ENCODE assay signal across 14 mouse cellular contexts in the genomic region with DNA sequence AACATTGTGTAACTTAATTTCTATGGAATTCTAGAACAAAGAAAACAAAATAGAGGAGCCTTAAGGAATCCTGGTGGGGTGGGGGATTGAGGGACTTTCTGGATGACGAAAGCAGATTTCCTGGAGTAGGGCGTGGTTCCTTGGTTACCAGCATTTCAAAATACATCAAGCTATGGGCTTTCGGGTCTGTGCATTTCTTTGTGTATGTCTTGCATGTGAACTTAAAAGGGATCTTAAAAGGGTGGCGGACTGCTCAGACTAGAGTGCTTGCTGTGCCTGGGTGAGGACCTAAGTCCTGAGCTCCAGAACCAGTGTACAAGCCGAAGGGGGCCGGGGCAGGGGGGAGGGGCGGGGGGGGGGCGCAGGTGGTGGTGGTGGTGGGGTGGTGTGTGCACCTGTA.
A peak's percentile ranks its signal among the peaks of the same experiment; 100 is the strongest.
DNase-seq lines count a peak whose midpoint lies in the region; ATAC-seq and TF ChIP-seq lines count a peak whose summit lies in the region.
"Had no signal": no experiment of that assay in that cellular context is flagged by ENCODE, and none has a peak within 500 bp of the region (broad histone marks: within the 10 kb centered on the region; RNA-seq: fewer than 3 reads in every experiment).

No protein-coding gene starts in this region.

- 48% methylated on average over 6 of the region's 8 CpGs for WGBS in forebrain, postnatal 0 days
- WGBS in forebrain, embryonic 15.5 days = 64% methylated on average over 8 of the region's 8 CpGs
- WGBS in neural tube, embryonic 12.5 days = 79% methylated on average over 7 of the region's 8 CpGs
- WGBS in hindbrain, embryonic 15.5 days = 61% methylated on average over 8 of the region's 8 CpGs
- 64% methylated on average over 7 of the region's 8 CpGs for WGBS in neural tube, embryonic 15.5 days

- no peak for TF ChIP-seq CTCF in forebrain, postnatal 0 days (IDR thresholded peaks at IDR 0.05; ENCODE audit: low read depth)

- H3K4me2 ChIP-seq in forebrain, postnatal 0 days (ENCODE audit: low read depth) = 0 out of 2 replicates have a peak overlapping the region, but pooled peaks have one; percentile 24
- H3K4me2 ChIP-seq in forebrain, embryonic 15.5 days (replicated peaks) = no peak overlapping the region
- no peak overlapping the region for H3K4me2 ChIP-seq in neural tube, embryonic 12.5 days (replicated peaks)
- peak overlapping the region; percentile 7 for H3K4me2 ChIP-seq in hindbrain, embryonic 15.5 days
- H3K4me2 ChIP-seq in neural tube, embryonic 15.5 days = no peak overlapping the region
- H3K4me2 ChIP-seq: liver, embryonic 11.5 days had no signal

- H3K9ac ChIP-seq in forebrain, postnatal 0 days = no peak overlapping the region
- no peak overlapping the region for H3K9ac ChIP-seq in forebrain, embryonic 15.5 days (replicated peaks)
- H3K9ac ChIP-seq in neural tube, embryonic 12.5 days = no peak overlapping the region
- no peak overlapping the region for H3K9ac ChIP-seq in hindbrain, embryonic 15.5 days
- no peak overlapping the region for H3K9ac ChIP-seq in neural tube, embryonic 15.5 days (replicated peaks)

- peak; percentile 59 for ATAC-seq in forebrain, postnatal 0 days
- no peak for ATAC-seq in forebrain, embryonic 15.5 days (replicated peaks)
- 0 out of 2 replicates have a peak, but pooled peaks have one; percentile 28 for ATAC-seq in neural tube, embryonic 12.5 days (ENCODE audit: low FRiP score, low read depth)
- ATAC-seq in hindbrain, embryonic 15.5 days (ENCODE audit: low FRiP score, low read depth) = 0 out of 2 replicates have a peak, but pooled peaks have one; percentile 24
- 0 out of 2 replicates have a peak, but pooled peaks have one; percentile 58 for ATAC-seq in neural tube, embryonic 15.5 days (ENCODE audit: low FRiP score)
- ATAC-seq: Patski had no signal

- H3K4me1 ChIP-seq in forebrain, postnatal 0 days (ENCODE audit: insufficient read depth) = no peaks in the 10 kb centered on the region
- H3K4me1 ChIP-seq in forebrain, embryonic 15.5 days = peaks cover 11% of the 10 kb centered on the region; the same call in 1 of the 2 replicates
- H3K4me1 ChIP-seq in neural tube, embryonic 12.5 days = peaks cover 27% of the 10 kb centered on the region
- peaks cover 24% of the 10 kb centered on the region for H3K4me1 ChIP-seq in hindbrain, embryonic 15.5 days (replicated peaks)
- peaks cover 19% of the 10 kb centered on the region for H3K4me1 ChIP-seq in neural tube, embryonic 15.5 days

- no peaks in the 10 kb centered on the region for H3K36me3 ChIP-seq in forebrain, postnatal 0 days (ENCODE audit: insufficient read depth)
- H3K36me3 ChIP-seq in forebrain, embryonic 15.5 days = no peaks in the 10 kb centered on the region
- H3K36me3 ChIP-seq in neural tube, embryonic 12.5 days = no peaks in the 10 kb centered on the region
- no peaks in the 10 kb centered on the region for H3K36me3 ChIP-seq in hindbrain, embryonic 15.5 days
- no peaks in the 10 kb centered on the region for H3K36me3 ChIP-seq in neural tube, embryonic 15.5 days

- no peaks in the 10 kb centered on the region for H3K27me3 ChIP-seq in forebrain, postnatal 0 days (ENCODE audit: insufficient read depth, low read length)
- H3K27me3 ChIP-seq in forebrain, embryonic 15.5 days = no peaks in the 10 kb centered on the region
- H3K27me3 ChIP-seq in neural tube, embryonic 12.5 days (replicated peaks) = no peaks in the 10 kb centered on the region
- no peaks in the 10 kb centered on the region for H3K27me3 ChIP-seq in hindbrain, embryonic 15.5 days
- no peaks in the 10 kb centered on the region for H3K27me3 ChIP-seq in neural tube, embryonic 15.5 days (replicated peaks)
- H3K27me3 ChIP-seq: Patski had no signal

- H3K9me3 ChIP-seq in forebrain, postnatal 0 days (ENCODE audit: low read length) = no peaks in the 10 kb centered on the region
- H3K9me3 ChIP-seq in forebrain, embryonic 15.5 days = no peaks in the 10 kb centered on the region
- no peaks in the 10 kb centered on the region for H3K9me3 ChIP-seq in neural tube, embryonic 12.5 days
- no peaks in the 10 kb centered on the region for H3K9me3 ChIP-seq in hindbrain, embryonic 15.5 days
- no peaks in the 10 kb centered on the region for H3K9me3 ChIP-seq in neural tube, embryonic 15.5 days (replicated peaks)

- H3K4me3 ChIP-seq in forebrain, postnatal 0 days (ENCODE audit: low read depth, low read length) = no peak overlapping the region
- H3K4me3 ChIP-seq in forebrain, embryonic 15.5 days = no peak overlapping the region
- H3K4me3 ChIP-seq in neural tube, embryonic 12.5 days = no peak overlapping the region
- H3K4me3 ChIP-seq in hindbrain, embryonic 15.5 days = no peak overlapping the region
- H3K4me3 ChIP-seq in neural tube, embryonic 15.5 days (replicated peaks) = no peak overlapping the region
- H3K4me3 ChIP-seq: heart, adult 2 months; left cerebral cortex, adult 2 months had no signal

- H3K27ac ChIP-seq in forebrain, postnatal 0 days (ENCODE audit: low read depth, low read length) = no peak overlapping the region
- no peak overlapping the region for H3K27ac ChIP-seq in forebrain, embryonic 15.5 days (replicated peaks)
- H3K27ac ChIP-seq in neural tube, embryonic 12.5 days = no peak overlapping the region
- no peak overlapping the region for H3K27ac ChIP-seq in hindbrain, embryonic 15.5 days (replicated peaks)
- H3K27ac ChIP-seq in neural tube, embryonic 15.5 days (replicated peaks) = no peak overlapping the region
- H3K27ac ChIP-seq: heart, adult 2 months; left cerebral cortex, adult 2 months had no signal

- peak; percentile 44 for DNase-seq in forebrain, postnatal 0 days
- DNase-seq in neural tube, embryonic 10.5 days (ENCODE audit: extremely low spot score, low spot score) = no peak
- no peak for DNase-seq in ovary, postnatal 10 days (ENCODE audit: low spot score)
- DNase-seq in urinary bladder, postnatal 10 days (ENCODE audit: low spot score) = no peak
- DNase-seq: adrenal gland, postnatal 14 days; cerebellum, adult 11 months; heart, adult 2 months had no signal

Comparison
In these comparisons a context has a peak if more than half of its experiments do, and no peak if none do; other contexts are left out.
1. H3K4me2 ChIP-seq: peak in forebrain, postnatal 0 days (single experiment) and hindbrain, embryonic 15.5 days (single experiment); none in forebrain, embryonic 15.5 days (single experiment), neural tube, embryonic 12.5 days (single experiment) and neural tube, embryonic 15.5 days (single experiment).